Mouse (Mus musculus) macrophage (primary cell): Measurements from ENCODE around the gene Dbp. TPM values are rescaled to one million over a fixed set of nuclear protein-coding genes. Genes with fewer than 3 reads are reported as not detected.
"Not testable (repeated sequence)": the region's sequence is repeated elsewhere in the genome, so short reads cannot be mapped to it uniquely, and the experiment has no call there.

Experiments used
- H3K27ac ChIP-seq: fragments of 350-480 bp; formaldehyde crosslinking; 2 replicates; pipeline ENCODE4 v1.9.0; 2021
- H3K36me3 ChIP-seq: fragments of 350-480 bp; formaldehyde crosslinking; 2 replicates; pipeline ENCODE4 v1.9.0; 2021; ENCODE audit errors: inconsistent target
- H3K4me3 ChIP-seq: fragments of 350-480 bp; formaldehyde crosslinking; 2 replicates; pipeline ENCODE4 v1.9.0; 2021; ENCODE audit errors: inconsistent target
- H3K79me2 ChIP-seq: fragments of 350-480 bp; formaldehyde crosslinking; 2 replicates; pipeline ENCODE4 v1.9.0; 2021; ENCODE audit errors: inconsistent target
- WGBS: methylation state at CpG from one replicate; pipeline ENCODE4 v1.1.7; 2026; ENCODE audit warnings: inconsistent platforms; ENCODE audit not compliant: missing documents; 5-methylcytosine and 5-hydroxymethylcytosine counted together
- polyA plus RNA-seq: library from polyadenylated mRNA; stranded (reverse); fragments of 250-400 nt; gene quantifications from 3 replicates; pipeline ENCODE4 v1.2.4, GENCODE M21; 2018; ENCODE audit warnings: inconsistent platforms
- total RNA-seq, 78 experiments: library from RNA; depleted of rRNA; stranded (reverse); fragments of 250-400 nt; gene quantifications; 1 replicate in 9 of 78; 2 replicates in 24 of 78; 3 replicates in 43 of 78; 4 replicates in 2 of 78; pipeline ENCODE4 v1.2.4; 2018; ENCODE audit warnings: inconsistent platforms in 56 of 78

The Dbp gene
- total RNA-seq (2018; cell fraction: chromatin; rRNA removed), result 100 to 1,000 TPM in 1 of 26 experiments, 10 to 100 TPM in 14, 1 to 10 TPM in 11; 1.4 to 103 (median 15.7) TPM
- total RNA-seq (2018; cell fraction: cytosol; rRNA removed), result 10 to 100 TPM; 20.2 to 85.8 (median 49.5) TPM
- total RNA-seq (2018; cell fraction: nucleus; rRNA removed), result 10 to 100 TPM in 21 of 26 experiments, 1 to 10 TPM in 5; 5.0 to 96.3 (median 19.0) TPM
- polyA plus RNA-seq, result 11.3 to 58.2 TPM (median 52.9 TPM) in 3 replicates

GRCm38 (mm10) chr7:45704730-45705442 lies at the start of gene Dbp:
Dbp (plus strand) TSS chr7:45705088.
- Histone ChIP-seq H3K27ac (peak within 1 kb of the TSS; percentile 92), H3K79me2 (peaks cover 19% of the 10 kb centered on the region; the same call in 1 of the 2 replicates), H3K36me3 (peaks cover 8% of the 10 kb centered on the region; the same call in 1 of the 2 replicates), H3K4me3 (peak within 1 kb of the TSS; percentile 90)
- 2% methylated on average over 36 of the region's 36 CpGs for WGBS

GRCm38 (mm10) chr7:45660746-45661478 lies 44.0 kb upstream of the Dbp start:
- Histone ChIP-seq H3K36me3 (no peaks in the 10 kb centered on the region), H3K27ac (no peak overlapping the region), H3K4me3 (no peak overlapping the region), H3K79me2 (no peaks in the 10 kb centered on the region)
- WGBS, result 37% methylated on average over 11 of the region's 11 CpGs

- not testable (repeated sequence) for H3K36me3 ChIP-seq, H3K4me3 ChIP-seq, H3K27ac ChIP-seq, H3K79me2 ChIP-seq
- 87% methylated on average over 5 of the region's 6 CpGs for WGBS
Measured at GRCm38 (mm10) chr7:45661702-45662101, 43.2 kb upstream of the Dbp start.

GRCm38 (mm10) chr7:45665303-45666138 lies 39.4 kb upstream of the Dbp start:
- 77% methylated on average over 13 of the region's 13 CpGs for WGBS
- H3K79me2 ChIP-seq, result no peaks in the 10 kb centered on the region
- H3K27ac ChIP-seq, result no peak overlapping the region
- no peaks in the 10 kb centered on the region for H3K36me3 ChIP-seq
- H3K4me3 ChIP-seq, result no peak overlapping the region

- H3K4me3 ChIP-seq, result no peak within 1 kb of the TSS
- H3K27ac ChIP-seq, result no peak within 1 kb of the TSS
- H3K79me2 ChIP-seq, result no peaks in the 10 kb centered on the region
- WGBS, result 78% methylated on average over 7 of the region's 7 CpGs
- no peaks in the 10 kb centered on the region for H3K36me3 ChIP-seq
Measured at GRCm38 (mm10) chr7:45666161-45666560, 38.7 kb upstream of the Dbp start, which contains the start of gene Fut2. Fut2 (minus strand) TSS chr7:45666394.

GRCm38 (mm10) chr7:45667761-45668160 lies 37.1 kb upstream of the Dbp start:
- H3K27ac ChIP-seq, result no peak overlapping the region
- 96% methylated on average over 14 of the region's 14 CpGs for WGBS
- no peaks in the 10 kb centered on the region for H3K79me2 ChIP-seq
- H3K4me3 ChIP-seq, result no peak overlapping the region
- H3K36me3 ChIP-seq, result no peaks in the 10 kb centered on the region

GRCm38 (mm10) chr7:45668921-45669320 lies 36.0 kb upstream of the Dbp start:
- no peaks in the 10 kb centered on the region for H3K36me3 ChIP-seq
- 95% methylated on average over 9 of the region's 9 CpGs for WGBS

GRCm38 (mm10) chr7:45677627-45678295 lies 27.1 kb upstream of the Dbp start:
- Histone ChIP-seq H3K36me3 (no peaks in the 10 kb centered on the region), H3K79me2 (no peaks in the 10 kb centered on the region), H3K27ac (no peak overlapping the region), H3K4me3 (no peak overlapping the region)
- WGBS, result 94% methylated on average over 7 of the region's 7 CpGs

More at GRCm38 (mm10) chr7:45668921-45669320, 36.0 kb upstream of the Dbp start:
- Histone ChIP-seq H3K4me3 (no peak overlapping the region), H3K79me2 (no peaks in the 10 kb centered on the region), H3K27ac (no peak overlapping the region)

- WGBS, result 92% methylated on average over 14 of the region's 14 CpGs
- no peak overlapping the region for H3K4me3 ChIP-seq
- no peaks in the 10 kb centered on the region for H3K79me2 ChIP-seq
- no peaks in the 10 kb centered on the region for H3K36me3 ChIP-seq
- no peak overlapping the region for H3K27ac ChIP-seq
Measured at GRCm38 (mm10) chr7:45678513-45678912, 26.4 kb upstream of the Dbp start.

- Histone ChIP-seq H3K36me3 (no peaks in the 10 kb centered on the region), H3K27ac (no peak overlapping the region), H3K4me3 (no peak overlapping the region), H3K79me2 (no peaks in the 10 kb centered on the region)
- WGBS, result 72% methylated on average over 13 of the region's 14 CpGs
Measured at GRCm38 (mm10) chr7:45679966-45680621, 24.8 kb upstream of the Dbp start.

- Histone ChIP-seq H3K4me3 (no peak overlapping the region), H3K27ac (no peak overlapping the region)
Measured at GRCm38 (mm10) chr7:45681046-45681736, 23.7 kb upstream of the Dbp start.

GRCm38 (mm10) chr7:45682144-45683126 lies 22.5 kb upstream of the Dbp start:
- Histone ChIP-seq H3K4me3 (no peak overlapping the region), H3K27ac (no peak overlapping the region), H3K36me3 (no peaks in the 10 kb centered on the region), H3K79me2 (no peaks in the 10 kb centered on the region)
- WGBS, result 52% methylated on average over 14 of the region's 14 CpGs

More at GRCm38 (mm10) chr7:45681046-45681736, 23.7 kb upstream of the Dbp start:
- no peaks in the 10 kb centered on the region for H3K79me2 ChIP-seq
- WGBS, result 72% methylated on average over 8 of the region's 8 CpGs
- H3K36me3 ChIP-seq, result no peaks in the 10 kb centered on the region
